Mouse (Mus musculus): Measurements from ENCODE around the gene Mapk12. TPM values are rescaled to one million over a fixed set of nuclear protein-coding genes. Genes with fewer than 3 reads are reported as not detected.

The Mapk12 gene
- polyA plus RNA-seq, 1 experiment, result 49.8 TPM

DNA sequence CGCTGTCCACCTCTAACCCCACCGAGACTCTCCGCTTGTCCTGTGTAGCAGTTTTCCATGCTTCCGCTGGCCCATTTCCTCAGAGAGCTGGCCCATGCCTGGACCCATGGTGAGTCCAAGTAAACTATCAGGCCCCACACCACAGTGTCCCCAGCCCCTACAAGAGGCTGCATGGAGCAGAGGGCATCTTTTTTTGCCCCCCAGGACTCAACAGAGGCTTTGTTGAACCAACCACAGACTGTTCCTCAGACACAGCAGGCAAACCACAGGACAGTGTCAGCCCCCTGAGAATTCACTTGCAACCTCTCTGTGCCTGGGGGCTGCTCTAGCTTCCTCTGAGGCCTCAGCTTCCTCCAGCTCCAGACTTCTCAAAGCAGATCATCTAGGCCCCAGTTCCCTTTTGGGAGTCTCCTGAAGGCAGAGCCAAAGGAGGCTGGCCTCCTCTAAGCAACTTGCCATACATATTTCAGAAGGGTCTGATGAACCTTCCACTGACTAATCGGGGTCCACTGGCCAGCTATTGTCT lies 31.1 kb upstream of the Mapk12 start:
- no peak for DNase-seq (ENCODE audit: low spot score)

DNA sequence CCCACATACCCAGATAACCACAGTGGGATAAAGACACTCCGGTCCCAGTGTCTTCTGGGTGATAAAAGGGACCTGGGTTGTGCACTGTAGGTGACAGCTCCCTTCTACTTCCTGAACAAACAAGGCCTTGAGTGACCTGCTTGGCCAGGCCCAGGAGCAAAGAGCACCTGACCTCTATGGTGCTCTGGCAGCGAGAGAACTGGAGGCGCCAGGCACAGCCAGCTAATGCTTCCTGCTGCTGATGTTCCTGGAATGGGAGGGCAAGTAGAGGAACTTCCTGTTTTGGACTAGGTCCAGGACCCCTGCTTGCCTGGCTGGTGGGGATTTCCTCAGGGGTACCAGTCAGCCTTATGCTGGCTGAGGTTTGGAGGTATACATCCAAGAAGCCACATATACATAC lies 29.6 kb upstream of the Mapk12 start:
- no peak for DNase-seq (ENCODE audit: low spot score)

DNA sequence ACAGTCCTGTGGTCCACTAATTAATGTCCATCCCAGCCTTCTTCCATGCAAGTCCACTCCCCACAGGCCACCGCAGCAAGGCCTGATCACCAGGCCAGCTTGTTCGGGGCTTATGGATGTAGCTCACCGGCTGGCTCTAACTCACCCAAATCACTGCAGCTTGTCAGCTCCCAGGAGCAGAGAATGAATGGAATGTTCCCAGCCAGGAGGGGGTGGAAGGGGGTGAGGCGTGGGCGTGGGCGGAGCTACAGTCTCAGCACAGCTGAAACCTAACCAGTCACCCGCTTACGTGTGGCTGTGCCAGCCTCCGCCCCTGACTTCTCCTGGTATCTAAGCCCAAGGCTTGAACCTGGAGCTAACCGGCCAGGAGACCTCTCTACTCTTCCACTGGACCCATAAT lies 28.9 kb upstream of the Mapk12 start:
- DNase-seq (ENCODE audit: low spot score), result peak; percentile 58

DNA sequence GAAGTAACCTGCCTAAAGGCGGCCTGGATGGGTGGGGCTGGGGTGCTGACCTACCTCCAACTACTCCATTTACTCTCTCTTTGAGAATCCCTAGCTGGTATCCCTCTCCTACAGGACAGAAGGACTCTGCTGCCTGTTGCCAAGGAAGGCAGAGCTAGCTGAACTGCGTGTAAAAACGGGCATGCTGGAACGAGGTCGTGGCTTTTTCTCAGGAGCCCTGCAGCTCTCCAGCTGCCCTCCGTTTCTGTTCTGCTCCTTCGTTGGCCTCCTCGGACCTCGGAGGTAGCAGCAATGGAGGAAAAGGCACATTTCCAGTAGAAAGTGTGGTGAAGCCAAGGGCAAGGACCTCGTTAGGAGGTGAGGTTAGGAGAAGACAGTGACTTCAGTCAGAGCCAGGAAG lies 28.4 kb upstream of the Mapk12 start:
- no peak for DNase-seq (ENCODE audit: low spot score)

DNA sequence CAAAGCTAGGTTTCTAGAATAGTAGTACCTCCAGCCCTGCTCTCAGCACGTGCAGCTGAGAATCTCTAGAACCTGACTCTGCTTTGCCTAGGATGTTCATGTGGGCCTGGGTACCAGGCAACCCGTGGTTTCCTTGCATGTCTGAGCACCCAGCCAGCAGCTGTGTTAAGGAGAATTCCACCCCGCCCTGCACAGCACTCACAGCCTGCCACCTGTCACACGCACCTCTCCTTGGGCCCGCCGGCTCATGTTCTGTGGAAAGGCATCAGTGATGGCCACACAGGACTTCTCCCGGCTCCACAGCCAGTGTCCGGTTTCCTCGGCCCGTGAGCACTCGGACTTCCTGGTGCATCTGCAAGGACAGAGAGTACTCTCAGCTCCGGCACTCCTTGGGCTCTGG lies 25.0 kb upstream of the Mapk12 start:
- DNase-seq (ENCODE audit: low spot score), result no peak

DNA sequence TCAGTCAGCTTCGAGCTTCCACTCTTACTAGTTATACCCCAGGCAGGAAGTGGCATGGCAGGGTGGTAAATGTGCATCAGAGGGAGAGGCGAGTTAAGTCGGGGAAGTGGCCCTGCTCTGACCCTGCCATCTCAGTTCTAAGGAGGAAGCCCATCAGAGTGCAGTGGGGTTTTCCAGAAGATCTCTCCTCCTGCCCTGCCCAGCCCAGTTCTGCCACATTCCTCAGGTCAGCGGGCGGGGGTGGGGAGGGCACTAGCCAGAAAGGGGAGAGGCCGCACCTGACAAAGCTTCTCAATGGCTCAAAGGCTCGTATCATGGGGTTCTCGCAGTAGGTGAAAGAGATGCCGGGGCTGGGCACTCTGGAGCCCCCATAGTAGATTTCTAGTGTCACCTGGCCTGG lies 20.9 kb upstream of the Mapk12 start:
- no peak for DNase-seq (ENCODE audit: low spot score)

DNA sequence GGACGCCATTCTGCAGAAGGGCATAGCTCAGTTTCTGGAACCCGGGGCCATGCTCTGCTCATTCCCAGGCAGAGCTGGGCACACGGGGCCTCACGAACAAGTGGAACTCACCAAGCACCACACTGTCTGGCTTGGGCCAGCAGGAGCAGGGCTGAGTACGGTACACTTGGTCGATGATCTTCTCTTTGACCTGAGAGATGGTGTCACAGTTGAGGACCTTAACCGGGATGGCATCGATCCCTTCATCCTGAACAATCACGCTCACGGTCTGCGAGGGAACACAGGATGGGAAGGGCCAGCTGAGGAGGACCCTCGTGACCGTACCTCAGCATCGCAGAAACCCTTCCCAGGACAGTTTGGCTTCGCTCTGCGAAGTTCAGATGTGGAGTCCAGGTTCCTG lies 18.0 kb upstream of the Mapk12 start:
- no peak for DNase-seq (ENCODE audit: low spot score)

DNA sequence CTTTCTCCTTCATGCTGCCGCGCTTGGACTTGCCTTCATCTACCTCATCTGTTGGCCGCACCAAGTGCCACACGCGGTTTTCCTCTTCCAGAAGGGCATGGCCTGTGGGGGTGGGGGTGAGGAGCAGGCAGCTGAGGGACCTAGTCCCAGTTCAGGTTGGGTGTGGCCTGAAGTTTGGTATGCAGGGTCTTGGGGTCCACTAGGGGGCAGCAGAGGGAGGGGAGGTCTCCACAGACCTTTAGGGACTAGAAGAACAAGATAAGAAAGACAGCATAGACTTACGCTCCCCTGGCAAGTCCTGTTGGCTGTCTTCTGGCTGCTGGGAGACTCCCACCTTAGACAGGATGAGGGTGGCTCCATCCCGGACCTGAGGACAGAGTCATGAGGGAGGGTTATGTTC lies 17.5 kb upstream of the Mapk12 start:
- DNase-seq (ENCODE audit: low spot score), result no peak

DNA sequence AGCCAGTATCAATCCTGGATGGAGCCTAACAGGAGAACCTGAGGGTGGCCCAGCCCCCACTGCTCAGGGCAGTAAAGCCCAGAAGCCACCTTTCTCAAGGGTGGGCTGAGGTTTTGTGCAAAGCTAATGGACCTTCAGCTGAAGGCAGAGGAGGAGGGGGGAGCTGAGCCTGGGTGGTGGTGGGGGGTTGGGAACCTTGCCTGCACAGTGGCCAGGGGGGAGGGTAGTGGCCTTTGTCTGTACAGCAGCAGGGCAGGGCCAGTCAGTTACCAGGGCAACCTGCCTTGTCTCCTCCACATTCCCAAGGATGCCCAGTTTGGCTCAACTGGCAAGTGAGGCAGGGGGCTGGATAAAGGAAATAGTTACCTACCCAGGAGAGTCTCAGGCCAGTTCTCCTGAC lies 11.8 kb upstream of the Mapk12 start:
- no peak for DNase-seq (ENCODE audit: low spot score)

DNA sequence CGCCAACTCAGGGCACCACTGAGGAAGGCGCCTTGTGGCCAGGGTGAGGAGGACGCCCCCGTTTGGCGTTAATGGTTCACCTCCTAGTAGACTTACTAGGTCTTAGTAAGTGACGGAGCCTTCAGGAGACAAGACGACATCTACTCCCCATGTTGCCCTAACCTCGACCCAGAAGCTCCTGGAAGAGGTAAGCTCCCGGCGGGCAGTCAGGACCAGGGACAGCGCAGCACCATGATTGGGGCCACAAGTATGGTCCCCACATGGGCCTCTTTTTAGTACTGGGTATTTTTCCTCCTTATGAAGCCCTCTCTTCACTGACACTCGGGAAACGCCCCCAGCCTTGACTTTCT lies 9.5 kb upstream of the Mapk12 start:
- no peak for DNase-seq (ENCODE audit: low spot score)

DNA sequence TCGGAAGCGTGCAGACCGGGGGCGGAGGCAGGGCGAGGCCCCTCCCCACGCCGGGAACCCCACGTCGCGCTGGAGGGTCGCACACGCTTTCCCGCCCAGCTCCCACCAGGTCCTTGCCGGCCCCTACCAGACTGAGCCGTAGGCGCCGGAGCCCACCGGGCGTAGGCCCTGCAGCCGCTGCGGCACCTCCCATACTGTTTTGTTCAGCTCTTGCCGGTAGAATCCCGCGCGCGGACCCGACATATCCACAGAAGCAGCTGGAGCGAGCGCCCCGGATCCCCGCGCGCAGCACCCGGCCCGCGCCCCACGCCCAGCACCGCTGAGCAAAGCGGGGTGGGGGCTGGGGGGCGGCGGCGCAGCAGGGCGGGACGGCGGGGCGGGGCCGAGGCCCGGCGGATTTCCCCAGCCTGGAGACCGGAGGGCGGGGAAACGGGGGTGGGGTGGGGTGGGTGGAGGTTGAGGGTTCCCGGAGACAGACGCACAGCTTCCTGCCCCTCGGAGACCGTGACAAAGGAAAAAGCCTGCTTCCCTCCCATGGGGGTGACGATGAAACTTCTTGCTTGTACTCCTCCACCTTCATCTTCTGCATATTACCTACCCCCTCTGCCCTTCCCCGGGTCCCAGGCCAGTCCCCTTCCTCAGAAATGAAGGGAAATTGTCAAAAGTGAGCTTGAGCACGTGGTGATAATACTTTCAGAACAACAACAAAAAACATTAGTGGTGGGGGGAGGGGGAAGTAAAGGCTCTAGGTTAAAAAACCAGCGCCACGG lies 9.0 kb upstream of the Mapk12 start, which contains the start of gene Mapk11:
Mapk11 (minus strand) TSS at position 358 of the 770 bp plus-strand sequence.
- DNase-seq (ENCODE audit: low spot score), result no peak

DNA sequence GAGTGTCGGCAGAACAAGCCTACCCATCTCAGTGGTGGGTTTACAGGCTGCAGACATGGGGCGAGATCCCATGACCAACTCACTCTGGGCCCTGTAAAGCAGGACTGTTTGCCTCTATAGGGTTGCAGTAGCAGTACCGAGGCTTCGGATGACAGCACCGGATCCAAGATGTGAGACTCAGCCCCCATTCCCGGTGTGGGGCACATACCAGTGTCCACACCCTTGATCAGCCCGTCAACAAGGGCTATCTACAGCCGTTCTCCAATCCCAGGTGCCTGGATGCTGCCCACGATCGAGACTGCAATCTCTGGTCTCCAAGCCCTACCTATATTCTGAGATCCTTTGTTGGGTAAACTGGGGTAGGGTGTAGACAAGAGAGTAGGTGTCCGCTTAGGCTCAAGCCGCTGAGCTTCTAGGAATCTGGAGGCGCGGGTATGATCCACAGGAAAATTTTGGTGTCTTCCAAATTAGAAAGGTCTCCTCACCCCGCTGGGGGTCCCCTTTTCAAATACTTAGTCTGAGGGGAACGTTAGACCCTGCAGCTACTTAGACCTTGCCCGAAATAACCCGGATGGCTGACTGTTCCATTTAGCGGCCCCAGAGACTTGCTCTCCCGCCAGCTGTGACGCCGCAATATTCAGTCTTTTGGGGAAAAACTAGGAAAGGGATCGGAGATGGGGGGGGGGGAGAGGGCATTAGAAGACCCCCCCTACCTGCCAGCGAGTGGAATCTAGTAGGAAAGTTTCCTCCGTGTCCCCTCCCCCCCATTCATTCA lies 8.2 kb upstream of the Mapk12 start:
- no peak for DNase-seq (ENCODE audit: low spot score)

DNA sequence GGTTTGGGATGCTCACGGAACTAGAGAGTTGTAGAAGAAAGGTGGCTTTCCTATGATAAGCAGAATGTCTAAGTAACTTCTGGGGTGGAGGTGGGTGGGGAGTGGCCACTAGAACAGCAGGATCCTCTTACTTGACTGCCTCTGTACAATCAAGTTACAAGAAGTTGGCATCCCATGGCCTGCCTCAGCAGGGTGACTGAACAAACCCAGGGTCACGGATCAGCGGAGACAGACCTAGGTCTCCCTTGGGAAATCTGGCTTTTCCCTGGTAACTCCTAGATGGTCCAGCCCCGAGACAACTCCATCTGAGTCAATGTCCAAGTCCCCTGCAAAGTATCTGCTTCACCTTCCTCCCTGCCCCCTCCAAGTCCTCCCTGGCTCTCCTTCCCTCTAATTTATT lies 7.4 kb upstream of the Mapk12 start:
- DNase-seq (ENCODE audit: low spot score), result no peak

DNA sequence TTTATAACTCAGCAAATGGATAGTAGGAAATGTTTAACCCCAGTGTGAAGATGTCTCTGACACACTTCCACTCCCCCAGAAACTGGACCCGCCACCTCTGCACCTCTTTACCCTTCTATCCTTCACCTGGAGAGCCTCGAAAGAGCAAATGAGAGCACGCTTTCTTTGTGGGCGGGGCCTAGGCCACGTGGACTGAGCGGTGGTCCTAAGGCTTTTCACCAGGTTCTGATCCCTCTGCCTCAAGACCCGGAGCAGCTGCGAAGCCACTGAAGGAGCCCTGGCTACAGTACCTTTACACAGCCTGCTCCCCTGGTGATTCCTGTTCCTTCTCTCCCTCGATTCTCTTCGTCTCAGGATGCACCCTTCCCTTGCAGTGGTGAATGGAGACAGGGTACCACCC lies 7.0 kb upstream of the Mapk12 start:
- DNase-seq (ENCODE audit: low spot score), result no peak

DNA sequence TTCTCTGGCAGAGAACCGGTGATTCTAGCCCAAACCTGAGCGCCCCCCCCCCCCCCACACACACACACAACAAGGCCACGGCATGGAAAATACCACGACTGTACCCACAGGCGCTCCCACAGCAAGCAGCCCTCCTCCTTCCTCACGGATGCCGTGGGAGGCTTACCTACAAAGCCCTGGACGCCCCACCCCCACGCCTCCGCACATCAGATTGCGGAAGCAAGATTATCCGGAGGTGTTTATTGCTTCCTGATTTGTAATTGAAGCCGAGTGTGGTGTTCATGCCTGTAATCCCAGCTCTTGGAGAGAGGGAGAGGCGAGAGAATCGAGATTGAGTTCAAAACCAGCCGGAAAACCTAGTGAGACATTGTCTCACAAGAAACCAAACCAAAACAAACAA lies 6.5 kb upstream of the Mapk12 start:
- no peak for DNase-seq (ENCODE audit: low spot score)

DNA sequence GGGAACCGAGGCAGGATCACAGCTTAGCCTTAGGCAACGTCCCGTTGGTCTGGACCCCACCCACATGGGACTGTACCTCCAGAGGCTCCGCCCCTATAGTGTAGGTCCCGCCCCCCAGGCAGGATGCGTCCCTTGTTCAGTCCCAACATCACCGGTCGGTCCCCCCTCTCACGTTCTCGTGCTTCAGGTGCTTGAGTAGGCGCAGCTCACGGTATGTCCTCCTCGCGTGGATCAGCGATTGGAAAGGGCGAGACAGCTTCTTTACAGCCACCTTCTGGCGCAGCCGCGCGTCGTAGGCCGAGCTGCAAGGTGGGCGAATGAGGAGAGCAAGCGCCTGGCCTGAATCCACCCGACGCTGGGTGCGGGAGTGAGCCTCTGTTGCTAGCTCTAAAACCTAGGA lies 6.0 kb upstream of the Mapk12 start:
- no peak for DNase-seq (ENCODE audit: low spot score)

DNA sequence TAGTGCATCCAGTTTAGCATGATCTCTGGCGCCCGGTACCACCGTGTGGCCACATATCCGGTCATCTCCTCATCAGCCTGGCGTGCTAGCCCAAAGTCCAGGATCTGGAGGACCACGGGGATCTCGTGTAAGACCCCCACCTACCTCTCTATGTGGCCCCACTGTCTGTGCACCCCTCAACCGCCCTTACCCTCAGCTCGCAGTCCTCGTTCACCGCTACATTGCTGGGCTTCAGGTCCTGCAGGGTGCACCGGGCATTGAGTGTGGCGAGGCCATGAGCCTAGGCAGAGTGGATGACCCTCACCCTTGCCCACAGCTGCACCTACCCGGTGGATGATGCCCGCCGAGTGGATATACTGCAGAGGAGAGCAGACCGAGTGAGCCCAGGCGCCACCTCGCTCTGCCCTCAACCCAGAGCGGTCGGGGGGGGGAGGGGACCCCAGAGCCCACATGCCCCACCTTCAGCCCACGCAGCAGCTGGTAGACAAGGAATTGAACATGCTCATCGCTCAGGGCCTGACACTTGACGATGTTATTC lies 5.4 kb upstream of the Mapk12 start:
- no peak for DNase-seq (ENCODE audit: low spot score)

DNA sequence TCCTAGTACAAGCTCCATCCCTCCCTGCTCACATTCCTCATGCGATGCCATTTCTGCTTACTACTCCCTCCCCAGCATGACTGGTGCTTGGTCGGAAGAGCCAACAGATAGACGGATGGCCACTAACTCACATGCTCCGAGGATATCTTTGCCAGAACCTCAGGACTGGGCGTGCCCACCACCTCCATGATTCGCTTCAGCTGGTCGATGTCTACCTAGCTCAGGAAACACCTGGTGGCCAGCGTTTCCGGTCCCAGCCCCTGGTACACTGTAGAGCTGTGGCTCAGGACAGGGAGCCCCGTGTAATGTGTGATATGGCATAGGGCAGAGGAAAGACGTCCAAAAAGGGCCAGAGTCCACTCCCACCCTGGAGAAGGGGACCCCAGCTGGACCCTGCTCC lies 4.5 kb upstream of the Mapk12 start:
- no peak for DNase-seq (ENCODE audit: low spot score)

DNA sequence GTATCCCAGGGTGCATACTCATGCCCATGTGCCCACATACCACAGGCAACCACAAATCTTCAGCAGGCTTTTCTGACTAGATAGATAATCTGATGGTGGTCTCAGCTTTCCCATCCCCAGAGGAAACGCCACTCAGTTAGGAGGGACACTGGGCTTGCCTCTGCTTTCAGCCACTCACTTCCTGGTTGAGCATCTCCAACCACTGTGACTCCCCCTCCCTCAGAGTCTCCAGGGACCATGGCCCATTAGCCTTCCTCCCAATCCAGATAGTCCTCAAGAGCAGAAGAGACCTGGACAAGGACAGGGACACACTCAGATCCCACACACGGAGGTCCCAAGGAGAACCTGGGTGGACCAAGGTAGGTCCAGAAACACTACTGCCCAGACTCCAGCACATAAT lies 2.6 kb upstream of the Mapk12 start:
- DNase-seq (ENCODE audit: low spot score), result no peak

DNA sequence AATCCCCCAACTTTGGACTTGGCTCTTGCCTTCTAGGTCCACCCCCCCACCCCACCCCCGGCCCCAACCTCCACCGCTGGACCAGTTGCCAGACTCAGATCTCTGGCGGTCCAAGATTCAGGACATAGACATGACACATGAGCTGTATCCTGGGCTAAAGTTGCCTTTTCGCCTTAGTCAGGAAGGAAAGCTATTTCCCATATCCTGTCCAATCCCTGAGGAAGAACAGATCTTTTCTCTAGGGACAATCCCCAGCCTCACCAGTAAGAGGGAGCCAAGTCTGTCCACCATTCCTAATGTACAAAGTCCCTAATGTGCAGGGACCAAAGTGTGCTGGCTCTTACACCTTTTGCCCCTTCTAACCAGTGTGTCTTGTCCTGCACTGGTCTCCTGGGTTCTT lies 1.4 kb upstream of the Mapk12 start:
- DNase-seq (ENCODE audit: low spot score), result no peak

DNA sequence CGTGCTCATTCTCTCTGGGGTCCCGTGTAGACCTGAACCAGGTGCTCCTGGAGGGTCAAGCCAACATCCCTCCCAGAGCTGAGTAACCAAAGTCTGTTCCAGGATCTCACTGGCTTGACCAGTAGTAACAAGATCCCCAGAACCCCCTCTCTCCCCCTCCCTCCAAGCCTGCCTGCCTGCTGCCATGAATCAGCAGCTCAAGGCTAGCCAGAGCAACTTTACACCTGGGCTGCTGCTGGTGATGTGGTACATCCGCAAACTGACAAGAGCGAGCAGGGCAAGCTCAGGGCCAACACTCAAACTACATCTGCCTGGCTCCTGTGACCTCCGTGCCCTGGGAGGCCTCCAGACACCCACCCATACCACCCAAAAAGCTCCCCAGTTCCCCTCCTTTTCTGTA lies 940 bp upstream of the Mapk12 start:
- no peak for DNase-seq (ENCODE audit: low spot score)

DNA sequence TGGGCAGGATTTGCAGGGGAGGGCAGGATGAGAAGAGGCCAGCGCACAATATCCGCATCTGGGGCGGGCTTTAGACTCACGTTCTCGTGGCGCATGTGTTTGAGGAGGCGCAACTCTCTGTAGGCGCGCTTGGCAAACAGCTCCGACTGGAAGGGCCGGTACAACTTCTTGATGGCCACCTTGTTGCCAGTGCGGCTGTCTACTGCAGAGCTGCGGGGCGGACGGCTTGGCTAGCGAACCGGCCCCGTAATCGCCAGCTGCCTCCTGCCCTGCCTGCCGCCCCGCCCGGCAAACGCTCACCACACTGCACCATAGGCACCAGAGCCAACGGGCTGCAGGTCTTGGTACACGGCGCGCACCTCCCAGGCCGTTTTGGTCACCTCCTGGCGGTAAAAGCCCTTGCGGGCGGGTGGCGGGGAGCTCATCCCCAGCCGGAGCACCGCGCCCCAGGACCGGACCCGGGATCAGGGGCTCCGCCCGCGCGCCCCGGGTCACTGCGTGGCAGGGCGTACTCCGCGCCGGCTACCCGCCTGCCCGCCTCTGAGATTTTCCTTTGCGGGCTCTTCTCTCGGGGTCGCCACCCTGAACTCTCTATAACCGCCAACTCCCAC lies 350 bp downstream of the Mapk12 start:
- peak; percentile 65 for DNase-seq (ENCODE audit: low spot score)

DNA sequence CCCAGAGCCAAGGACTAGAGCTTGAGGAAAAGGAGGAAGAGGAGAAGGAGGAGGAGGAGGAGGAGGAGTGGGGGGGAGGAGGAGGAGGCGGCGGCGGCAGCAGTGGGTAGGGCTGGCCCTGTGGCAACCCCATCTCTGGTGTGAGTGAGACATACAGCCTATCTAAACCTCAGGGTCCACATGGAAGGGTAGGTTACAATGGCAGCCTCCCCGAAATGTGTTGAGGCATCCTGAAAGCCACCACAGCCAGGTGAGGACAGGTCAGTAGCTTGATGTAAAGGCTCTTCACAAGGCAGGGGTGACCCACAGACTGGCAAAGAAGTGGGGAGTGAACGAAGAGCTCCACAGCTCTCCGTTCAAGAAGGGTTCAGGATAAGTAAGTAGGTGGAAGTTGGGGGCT lies 2.0 kb downstream of the Mapk12 start:
- DNase-seq (ENCODE audit: low spot score), result no peak

Data from urinary bladder, adult 2 months (tissue).